Mouse (Mus musculus) kidney, adult 18-20 months (tissue): ENCODE results near the gene Top2a.

Experiments used
- DNase-seq: peaks from one replicate; pipeline ENCODE4 v3.0.0; 2021

Top2a gene

DNA sequence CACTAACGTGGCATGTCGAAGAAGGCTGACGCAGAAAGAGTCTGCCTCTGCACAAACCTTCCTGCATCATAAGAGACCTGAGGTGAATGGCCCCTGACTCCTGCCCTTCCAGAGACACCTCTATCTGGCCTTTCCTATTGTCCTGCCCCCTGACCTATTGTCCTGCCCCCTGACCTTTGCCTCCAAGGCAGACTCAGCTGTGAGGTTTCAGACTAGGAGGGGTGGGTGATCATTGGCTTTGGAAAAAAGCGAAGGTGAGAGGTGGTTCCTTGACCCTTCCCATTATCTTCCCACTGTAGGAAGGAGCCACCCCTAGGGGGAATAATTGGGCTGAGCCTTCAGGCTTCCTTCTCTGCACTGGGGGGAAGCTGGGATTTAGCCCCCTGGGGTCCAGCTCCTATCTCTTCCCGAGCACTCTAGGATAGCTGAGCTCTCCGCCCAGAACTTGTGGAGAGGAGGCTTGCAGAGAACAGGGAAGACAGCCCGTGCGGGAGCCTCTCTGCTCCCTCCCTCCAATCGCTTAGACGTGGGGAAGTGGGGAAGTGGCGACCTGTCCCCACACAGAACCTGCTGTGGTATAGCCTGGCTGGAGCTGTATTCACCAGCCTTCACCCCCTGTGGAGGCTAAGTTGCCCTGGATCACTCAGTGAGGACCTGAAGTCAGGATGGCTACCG, 61.4 kb downstream of the Top2a start:
- DNase-seq = peak; percentile 16

DNA sequence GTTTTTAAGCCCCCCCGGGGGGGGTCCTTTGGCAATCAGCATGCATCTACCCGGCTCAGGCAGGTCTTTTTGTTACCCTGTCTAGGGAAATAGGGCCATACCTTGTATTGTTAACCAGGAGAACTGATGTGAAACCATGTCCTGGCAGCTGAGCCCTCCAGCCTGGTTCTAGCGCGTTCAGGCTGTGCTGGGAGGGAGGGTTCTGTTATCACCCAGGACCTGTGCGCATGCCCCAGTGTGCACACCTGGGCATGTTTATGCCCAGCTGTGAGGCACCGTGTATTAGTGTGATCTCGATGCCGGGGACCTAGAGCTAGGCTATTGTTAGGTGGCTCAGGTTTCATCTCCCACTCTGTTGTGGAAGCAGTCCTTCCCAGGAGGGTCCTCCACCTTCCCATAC, 62.2 kb downstream of the Top2a start:
- DNase-seq = no peak

DNA sequence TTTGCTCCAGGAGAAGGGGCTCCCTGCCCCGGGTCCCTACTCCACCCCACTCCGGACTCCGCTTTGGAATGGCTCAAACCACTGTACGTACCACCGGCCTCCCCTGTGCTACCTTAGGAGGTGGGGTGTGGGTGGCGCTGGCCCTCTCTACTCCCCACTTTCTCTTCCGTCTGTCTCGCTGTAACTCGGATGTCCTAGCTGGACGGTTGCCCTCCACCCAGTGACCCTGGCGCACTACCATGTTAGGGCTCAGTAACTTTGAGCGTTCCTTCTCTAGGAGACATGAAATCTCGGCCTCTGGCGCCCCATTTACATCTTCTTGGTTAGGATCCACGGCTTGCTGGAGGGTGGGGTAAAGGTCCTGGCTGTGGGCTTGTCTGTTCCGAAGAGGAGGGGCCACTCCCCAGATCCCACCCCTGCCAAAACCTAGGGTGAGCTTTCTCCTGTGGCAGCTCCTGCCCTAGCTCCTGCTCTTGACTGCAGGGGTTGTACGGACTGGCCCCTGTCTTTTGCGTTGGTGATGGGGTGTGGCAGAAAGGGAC, 62.9 kb downstream of the Top2a start:
- peak; percentile 61 for DNase-seq

DNA sequence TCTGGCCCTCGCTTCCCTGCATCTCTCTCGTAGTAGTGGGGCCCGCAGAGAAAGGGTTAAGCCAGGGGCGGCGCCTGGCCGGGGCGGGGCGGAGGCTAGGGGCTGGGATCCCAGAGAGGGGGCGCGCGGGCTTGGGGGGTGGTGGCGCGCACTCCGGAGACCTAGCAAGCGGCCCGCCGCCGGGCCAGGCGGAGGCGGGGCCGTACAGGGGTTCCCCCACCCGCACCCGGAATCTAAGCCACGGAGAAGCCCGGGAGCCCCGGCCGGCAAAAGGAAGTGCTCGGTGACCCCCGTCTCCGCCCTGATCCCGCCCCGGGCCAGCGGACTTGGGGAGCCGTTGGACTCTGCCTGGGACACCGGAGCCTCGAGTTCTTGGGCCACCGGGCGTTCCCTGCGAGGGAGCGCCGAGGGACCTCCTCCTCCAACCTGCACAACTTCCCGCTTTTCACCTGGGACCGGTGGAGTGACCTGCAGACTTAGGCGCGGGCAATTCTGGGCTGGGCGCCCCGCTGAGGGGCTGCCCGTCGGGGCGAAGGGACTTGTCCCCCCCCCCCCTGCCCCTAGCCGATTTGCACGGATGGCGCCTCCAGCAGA, 63.6 kb downstream of the Top2a start:
- peak; percentile 79 for DNase-seq

DNA sequence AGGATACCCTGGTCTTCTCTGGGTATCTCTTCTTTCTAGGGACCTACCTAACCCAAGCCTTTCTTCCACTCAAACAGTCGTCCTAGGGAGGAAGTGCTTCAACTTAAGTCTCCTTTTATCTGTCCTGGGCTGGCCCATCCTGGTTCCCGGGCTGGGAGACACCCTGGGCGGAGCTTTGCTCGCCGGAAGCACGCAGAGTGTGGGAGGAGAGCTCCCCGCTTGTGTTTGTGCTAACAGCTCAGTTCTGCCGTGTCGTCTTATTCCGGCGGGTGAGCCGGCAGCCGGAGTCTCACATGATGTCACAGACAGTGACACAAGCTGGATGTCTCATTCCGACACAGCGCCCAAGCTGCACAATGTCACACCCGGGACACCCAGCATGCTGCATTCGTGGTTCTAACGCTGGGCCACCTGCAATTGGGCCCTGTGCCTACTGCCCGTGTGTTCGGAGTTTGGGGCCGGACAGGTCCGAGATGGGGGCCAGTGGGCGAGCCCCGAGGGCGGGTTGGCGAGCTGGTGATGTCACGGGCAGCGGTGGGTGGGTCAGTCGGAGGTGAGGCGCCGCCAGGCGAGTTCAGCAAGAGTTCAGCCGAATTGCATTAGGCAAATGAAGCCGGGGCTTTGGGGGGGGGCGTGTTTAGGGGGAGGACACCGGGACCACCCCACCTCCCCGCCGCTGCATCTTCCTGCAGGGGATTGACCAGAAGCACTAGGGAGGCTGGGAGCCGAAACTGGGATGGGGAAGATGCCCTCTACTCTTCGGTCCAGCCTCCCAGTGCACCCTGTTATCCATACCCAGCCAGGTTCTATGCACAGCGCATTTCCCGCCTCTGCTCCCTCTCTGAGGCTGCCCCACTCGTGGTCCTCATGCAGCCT, 64.3 kb downstream of the Top2a start:
- DNase-seq = peak; percentile 80

DNA sequence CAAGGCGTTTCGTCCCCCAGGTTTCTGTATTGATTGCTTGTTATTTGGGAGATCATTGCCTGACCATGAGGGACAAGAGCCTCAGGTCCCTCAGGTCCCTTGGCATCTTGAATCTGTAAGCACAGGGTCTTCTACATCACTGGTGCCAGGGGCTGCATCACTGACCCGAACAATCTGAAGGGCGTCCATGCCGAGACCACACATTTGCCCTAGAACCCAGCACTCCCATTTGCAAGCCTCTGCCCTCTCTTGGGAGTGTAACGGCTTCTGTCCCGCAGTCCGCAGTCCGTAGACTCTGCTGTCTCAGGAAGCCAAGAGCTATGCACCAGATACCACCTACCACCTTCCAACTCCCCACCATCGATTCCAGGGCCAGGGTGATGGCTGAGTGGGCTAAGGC, 67.6 kb downstream of the Top2a start:
- no peak for DNase-seq

DNA sequence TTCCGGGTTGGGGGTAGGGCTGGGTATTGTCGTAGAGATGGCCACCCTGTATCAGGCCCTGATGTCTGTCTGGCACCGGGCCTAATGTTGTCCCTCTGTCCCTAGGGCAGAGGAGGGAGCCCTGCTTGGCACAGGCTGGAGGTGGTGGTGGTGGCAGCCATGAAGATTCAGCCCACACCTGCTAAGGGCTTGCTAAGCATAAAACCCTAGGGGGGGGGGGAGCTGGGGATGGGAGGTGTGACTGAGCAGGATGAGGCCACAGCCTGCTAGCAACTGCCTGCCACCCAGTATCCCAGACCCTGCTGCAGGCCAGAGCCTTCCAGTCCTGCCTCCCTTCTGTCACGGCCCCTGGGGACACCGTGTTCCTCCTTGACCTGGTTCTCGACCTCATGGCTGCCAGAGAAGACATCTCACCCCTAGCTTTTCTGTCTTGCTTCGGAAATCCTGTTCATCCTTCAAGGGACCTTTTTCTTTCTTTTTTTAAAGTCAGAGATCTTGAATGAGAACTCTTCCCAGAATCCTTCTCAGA, 68.2 kb downstream of the Top2a start:
- DNase-seq = no peak

DNA sequence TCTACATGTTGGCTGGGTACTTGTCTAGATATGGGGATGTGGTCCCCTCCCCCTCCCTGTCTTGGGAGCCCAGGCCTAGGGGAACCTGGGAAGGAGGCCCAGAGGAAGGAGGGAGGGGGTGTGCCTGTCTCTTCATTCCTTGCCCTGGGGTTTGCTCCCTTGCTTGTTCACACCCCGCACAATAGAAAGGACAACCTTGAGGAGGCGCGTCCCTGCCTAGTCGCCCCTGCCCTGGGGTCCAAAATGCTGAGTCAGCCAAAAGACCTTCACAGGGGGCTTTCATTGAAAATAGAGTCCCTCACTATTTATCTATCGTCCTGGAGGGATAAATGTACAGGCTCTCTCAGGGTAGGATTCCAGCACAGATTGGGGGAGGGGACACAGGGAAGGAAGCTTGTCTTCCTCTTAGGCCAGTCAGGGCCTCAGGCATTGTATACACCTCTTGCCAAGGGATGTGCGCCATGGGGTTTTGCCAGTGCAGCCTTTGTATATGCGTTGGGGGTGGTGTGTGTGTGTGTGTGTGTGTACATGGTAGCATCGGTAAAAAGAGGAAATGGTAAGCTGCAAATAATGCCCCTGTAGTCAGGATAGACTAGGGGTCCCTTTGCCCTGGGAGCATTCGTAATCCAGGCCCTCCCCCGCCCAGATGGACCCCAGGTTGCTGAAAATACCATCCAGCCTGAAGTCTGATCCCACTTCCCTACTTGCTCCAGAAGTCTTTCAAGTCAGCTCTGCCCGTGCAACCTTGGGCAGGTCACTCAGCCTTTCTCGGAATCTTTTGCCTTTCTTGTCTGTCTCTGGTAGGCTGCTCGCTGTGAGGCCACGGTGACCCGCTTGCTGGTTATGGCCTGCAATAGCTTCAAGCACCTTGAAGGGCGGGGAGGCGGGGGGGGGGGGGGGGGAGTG, 68.9 kb downstream of the Top2a start:
- DNase-seq = no peak

DNA sequence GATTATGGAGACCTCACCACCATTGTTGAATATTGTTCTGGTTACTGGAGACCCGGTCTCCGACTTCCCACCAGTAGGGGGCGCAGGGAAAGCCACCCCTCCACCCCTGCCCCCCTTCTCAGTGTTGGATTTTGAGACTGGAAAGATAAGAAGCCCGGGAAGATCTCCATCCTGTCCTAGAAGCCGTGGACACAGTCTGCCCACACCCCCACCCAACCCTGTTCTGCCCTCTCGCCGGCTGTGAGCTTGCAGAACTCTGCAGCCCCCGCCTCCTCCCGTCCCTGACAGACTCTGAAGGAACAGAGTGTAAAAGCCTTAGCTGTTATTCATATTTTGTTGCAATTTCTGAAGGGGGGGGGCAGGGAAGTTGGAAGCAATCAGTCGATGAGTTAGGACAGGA, 69.6 kb downstream of the Top2a start:
- peak; percentile 76 for DNase-seq

DNA sequence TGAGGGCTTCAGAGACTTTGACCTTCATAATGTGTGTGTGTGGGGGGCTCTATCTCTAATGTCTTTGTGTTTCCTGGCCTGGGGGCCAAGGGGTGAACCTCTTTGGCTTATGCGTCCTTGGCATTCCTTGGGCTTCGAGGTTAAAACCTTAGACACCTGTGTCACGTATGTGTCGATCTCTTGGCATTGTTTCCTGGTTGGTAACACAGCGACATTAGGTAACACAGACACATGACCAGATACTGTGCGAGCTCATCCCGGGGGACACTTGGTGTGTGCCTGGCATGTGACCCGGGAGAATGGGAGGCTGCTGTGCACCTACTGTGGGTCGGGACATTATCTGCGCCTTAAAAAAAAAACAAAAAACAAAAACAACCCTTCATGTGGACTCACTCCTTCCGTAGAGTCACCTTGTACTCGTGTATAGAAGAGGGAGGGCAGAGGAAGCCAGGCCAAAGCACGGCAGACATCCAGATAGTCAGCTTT, 70.1 kb downstream of the Top2a start:
- DNase-seq = no peak

DNA sequence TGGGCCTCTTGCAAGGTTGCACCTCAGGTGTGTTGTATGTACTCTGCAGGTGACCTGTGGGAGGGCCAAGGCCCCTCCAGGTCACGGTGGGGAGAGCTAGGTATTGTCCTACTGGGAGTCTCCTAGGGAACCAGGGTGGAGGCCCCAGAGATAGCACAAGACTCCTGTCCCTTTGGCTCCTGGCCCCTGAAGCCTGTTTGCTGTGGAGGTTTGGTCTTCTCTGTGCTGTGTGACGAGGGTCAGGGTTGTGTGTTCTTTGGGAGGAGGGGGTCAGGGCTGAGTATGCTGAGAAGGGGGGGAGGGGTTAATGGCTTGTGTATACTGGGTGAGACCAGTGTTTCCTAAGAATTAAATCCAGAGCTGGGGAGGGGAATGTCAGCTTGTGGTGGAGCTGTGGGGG, 70.6 kb downstream of the Top2a start:
- DNase-seq = no peak

DNA sequence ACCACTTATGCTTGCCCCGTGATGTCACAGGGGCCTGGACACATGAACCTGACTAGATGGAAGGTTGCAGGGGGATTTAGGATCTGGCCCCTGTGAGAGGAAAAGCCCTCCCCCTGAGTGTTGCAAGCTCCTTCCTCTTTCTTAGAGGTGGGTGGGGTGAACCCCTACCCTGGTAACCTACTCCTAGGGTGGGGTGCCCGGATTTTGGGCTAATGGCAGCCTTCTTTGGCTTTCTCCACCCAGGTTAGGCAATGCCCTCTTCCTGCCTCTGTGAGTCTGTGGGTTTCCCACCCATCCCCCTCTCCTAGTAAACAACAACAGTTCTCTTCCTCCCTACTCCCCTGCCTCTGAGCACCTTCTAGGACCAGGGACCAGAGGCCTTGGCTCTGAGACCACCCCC, 71.3 kb downstream of the Top2a start:
- no peak for DNase-seq

DNA sequence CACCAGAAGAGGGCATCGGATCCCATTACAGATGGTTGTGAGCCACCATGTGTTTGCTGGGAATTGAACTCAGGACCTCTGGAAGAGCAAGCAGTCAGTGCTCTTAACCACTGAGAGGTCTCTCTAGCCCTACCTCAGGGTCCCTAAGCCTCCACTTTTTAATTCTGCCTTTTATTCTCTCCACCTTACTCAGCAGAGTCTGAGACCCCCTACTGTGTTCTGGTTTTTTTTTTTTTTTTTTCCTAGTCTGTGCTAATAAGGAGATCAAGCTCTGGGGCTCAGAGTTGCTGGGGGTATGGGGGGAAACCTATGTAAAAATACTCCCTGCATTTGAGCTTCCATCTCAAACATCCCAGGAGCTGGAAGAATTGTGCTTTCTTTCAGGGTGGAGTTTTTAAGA, 71.9 kb downstream of the Top2a start:
- no peak for DNase-seq

DNA sequence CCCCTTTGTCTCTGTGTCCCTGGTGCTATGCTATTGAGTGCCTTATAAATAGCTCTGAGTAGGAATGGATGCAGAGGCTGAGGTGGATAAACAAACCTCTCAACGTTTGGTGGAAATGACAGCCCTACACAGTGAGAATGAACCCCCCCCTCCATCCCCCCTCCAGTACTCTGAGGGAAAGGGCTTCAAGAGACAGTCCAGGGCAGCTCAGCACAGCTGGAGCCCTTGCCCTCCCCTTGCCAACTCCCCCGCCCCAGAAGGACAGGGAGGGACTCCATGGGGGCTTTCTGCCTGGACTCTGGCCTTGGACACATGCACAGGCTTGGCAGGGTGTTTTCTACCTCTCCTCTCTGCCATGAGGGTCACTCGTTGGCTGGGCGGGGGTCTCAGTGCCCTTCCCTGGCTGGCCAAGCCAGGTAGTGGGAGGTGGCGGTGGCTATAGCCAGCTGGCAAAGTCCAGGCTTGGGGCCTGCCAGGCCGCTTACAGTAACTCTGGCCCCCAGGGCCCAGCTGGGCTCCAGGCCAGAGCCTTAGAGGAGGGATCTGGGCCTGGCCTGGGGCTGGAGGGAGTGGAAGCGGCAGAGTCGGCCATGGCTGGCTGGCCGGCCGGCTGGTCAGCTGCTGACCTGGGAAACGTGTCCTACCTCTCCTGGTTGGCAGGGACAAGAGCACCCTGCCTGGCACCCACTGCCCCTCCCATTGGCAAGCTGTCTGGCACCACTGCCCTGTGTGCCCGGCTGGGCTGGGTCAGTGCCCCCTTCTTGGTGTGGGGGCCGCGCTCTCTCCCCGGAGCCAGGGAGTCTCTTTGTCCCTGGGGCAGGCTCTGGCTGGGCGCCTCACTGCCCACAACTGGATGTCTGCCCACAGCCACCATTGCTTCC, 72.7 kb downstream of the Top2a start:
- DNase-seq = peak; percentile 91

DNA sequence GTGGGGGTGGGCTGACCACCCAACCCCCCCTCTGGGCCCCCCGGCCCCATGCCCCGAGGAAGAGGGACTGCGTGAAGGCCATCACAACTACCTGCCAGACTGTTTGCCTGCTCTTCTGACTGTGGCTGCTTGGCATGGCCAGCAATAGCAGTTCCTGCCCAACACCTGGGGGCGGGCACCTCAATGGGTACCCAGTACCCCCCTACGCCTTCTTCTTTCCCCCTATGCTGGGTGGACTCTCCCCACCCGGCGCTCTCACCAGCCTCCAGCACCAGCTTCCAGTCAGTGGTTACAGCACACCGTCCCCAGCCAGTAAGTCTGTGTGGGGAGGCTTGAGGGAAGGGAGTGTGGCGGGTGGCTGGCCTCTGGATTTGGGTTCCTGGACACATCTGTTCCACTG, 73.5 kb downstream of the Top2a start:
- no peak for DNase-seq

DNA sequence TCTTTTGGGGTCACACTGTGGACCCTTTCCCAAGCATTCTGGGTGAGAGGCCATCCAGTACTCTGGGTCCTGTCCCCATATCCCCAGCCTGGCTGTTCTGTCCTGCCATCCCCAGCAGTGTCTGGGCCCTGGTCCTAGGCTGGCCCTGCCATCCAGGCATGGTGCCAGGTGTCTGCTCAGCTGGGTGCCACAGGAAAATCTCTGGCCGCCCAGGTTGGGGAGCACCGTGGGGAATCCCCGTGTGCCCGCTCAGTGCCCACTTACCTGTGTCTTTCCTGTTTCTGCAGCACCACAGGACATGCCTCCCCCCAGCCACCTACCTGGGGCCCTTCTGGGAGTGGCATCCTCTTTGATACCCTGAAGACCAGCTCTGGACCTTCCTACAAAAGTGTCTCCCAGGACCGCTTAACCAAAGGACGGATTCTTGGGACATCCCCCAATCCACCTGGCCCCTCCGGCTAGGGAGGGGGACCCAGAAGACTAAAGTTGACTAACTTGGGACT, 74.0 kb downstream of the Top2a start:
- peak; percentile 78 for DNase-seq

DNA sequence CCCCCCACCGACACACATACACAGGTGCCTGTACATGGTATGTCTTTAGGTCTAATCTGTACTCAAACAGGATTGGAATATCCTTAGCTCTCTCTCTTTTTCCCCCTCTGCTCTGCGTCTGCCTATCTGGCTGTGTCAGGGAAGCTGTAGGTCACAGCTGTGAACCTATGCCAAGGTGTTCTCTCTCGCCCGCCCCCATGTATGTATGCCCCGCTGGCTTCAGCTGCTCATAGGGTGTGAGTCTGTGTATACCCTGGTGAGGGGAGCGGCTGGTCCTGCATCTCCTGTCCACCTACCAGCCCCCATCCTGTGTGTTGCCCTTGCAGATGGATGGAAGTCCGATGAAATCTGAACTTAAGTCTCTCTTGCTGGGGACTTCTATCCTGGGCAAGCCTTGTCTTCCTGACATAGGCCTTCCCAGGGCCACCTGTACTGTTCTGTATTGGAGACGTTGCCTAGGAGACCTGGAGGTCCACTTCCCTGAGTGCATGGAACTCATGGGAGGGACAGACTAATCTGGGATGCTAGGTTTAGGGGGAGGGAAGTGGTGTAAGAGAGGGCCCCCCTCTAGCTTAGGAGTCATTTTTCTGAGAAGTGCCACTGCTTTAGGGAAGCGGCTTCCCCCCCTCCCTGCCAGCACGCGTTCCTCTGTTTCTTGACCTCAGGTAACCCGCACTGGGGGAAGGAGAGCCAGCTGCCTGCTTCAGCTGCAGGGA, 74.6 kb downstream of the Top2a start:
- no peak for DNase-seq

DNA sequence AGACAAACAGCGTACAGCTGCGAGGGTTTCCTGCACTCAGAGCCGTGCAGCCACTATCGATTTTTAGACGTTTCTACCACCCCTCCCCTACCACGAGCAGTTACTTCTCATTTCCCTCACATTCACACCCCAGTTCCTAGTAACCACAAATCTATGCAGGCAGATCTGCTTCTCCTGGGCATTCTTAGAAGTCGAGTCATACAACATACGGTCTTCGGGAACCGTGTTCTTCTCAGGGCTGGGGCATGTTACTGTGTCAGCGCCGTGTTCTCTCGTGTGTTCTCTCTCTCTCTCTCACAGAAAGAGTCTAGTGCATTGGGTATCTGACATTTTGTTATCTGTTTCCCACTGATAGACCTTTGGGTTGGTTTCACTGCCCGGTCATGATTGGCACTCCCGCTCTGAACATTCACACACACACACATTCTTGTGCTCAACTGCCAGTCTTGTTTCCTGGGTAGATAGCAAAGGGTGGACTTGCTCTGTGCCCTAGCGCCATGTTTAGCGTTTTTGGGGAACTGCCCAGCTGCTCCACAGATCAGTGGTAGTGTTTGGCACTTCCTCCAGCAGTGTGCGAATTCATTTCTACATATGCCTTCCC, 75.9 kb downstream of the Top2a start:
- DNase-seq = no peak

DNA sequence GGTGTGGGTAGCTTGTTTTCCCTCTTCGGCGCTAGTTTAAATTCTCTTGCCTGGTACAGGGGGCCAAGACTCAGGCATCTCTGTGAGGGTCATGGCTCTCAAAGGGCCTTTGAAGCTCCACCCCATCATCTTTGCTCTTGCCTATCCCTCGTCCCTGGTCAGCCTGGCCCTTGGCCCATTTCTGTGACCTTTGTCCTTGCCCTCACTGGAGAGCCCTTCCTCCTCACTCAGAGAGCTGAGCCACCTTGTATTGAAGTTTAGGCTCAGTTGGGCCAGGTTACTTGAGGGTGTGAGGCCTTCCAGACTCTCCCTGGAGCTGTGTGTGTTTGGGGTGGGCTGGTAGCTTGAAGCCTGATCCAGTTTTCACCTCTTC, 78.4 kb downstream of the Top2a start:
- DNase-seq = peak; percentile 91
